Mouse (Mus musculus): Measurements from ENCODE around the gene Ankrd40.

Ankrd40 gene

DNA sequence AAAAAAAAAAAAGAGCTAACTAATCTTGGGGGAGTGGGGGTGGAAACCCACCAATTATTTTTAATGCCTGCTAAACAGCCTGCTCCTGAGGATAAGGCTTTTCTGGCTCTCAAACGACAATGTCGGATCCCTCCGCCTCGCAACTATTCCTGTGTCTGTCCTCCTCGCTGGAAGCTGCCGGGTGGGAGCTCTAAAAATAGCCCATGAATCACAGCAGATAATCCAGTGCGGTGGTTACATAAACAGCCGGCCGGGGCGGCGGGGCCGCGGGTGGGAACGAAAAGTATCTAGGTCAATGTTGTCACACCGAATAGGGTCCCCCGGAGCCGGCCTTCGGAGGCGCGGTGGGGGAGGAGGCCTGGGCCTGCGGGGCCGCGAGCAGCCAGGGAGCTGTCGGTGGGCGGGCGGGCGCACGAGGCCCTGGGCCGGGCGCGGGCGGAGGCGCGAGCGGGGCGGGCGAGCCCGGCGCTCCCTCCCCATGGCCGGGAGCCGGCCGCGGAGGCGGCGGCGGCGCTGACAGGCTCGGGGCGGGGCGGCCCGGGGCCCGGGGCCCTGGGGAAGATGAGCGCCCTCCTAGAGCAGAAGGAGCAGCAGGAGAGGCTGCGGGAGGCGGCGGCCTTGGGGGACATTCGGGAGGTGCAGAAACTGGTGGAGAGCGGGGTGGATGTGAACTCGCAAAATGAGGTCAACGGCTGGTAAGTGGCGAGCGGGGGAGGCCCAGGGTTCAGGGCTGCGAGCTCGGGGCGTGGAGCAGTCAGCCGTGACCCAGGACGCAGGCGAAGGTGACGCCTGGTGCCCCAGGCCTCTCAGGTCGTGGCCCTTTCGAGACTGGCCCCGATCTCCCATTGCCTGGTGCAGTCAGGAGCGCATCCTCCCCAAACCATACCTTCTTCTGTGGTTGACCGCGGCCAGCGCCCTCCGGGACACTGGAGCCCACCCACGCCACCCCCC is at the start of gene Ankrd40:
Ankrd40 (plus strand) TSS at position 309 of the 951 bp plus-strand sequence.
- DNase-seq (ENCODE audit: low read depth, low spot score), result peak; percentile 98

- no peak for DNase-seq (ENCODE audit: low read depth, low spot score)
Observed at GRCm38 (mm10) chr11:94281199-94282181, 46.3 kb upstream of the Ankrd40 start, which contains the start of gene Gm21885. Gene Gm21885, plus strand, starts transcription at chr11:94281873.

- no peak for DNase-seq (ENCODE audit: low read depth, low spot score)
Observed at GRCm38 (mm10) chr11:94282291-94282690, 45.5 kb upstream of the Ankrd40 start.

DNA sequence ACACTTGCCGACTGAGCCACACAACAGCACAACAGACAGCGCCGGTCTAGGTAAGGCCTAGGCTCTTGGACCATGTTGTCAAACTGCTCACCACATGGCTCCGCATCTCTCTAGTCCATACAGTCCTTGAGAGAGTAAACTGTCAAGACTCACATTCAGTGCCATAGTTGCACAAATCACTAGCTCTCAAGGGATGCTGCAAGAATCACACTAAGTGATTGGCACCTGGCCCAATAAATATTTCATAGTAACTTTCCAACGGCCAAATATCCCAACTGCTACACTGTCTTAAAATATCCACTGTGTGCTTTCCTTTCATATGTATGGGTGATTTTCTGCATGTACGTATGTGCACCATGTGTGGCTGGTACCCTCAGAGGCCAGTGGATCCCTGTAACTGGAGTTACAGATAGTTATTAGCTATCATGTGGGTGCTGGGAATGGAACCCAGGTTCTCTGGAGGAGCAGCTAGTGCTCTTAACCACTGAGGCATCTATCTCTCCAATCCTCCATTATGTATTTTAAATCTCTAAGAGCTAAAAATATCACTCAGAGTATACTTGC is 44.2 kb upstream of the Ankrd40 start:
- DNase-seq (ENCODE audit: low read depth, low spot score), result no peak

- DNase-seq (ENCODE audit: low read depth, low spot score), result no peak
Observed at GRCm38 (mm10) chr11:94285886-94286574, 41.8 kb upstream of the Ankrd40 start.

GRCm38 (mm10) chr11:94287105-94287504 is 40.7 kb upstream of the Ankrd40 start:
- no peak for DNase-seq (ENCODE audit: low read depth, low spot score)

GRCm38 (mm10) chr11:94290062-94290740 is 37.6 kb upstream of the Ankrd40 start:
- no peak for DNase-seq (ENCODE audit: low read depth, low spot score)

GRCm38 (mm10) chr11:94294996-94295845 is 32.6 kb upstream of the Ankrd40 start:
- DNase-seq (ENCODE audit: low read depth, low spot score), result no peak

GRCm38 (mm10) chr11:94312733-94313132 is 15.1 kb upstream of the Ankrd40 start:
- no peak for DNase-seq (ENCODE audit: low read depth, low spot score)

DNA sequence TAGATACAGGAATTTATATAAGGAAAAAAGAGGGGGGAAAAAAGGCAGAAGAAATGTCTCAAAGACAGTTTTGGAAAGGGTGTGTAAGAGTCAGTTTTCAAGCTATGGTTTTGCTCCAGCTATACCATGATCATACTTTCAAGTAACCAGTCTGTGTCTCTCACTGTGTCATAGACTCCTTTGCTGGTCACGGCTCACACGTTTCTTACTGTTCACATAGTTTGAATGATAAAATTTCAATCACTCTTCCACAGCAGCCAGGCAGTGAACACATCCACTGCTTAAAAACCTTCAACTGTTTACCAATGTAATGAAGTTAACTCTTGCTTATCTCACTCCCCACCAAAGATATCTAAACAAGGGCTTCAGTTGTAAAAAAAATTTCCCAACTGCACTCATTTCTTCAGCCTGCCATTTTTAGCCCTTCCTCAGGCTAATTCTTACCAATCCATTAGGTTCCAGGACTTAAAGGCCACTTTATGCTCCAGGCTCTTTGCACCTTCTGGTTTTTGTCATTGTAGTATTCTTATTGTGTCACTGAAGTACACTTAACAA is 13.6 kb upstream of the Ankrd40 start:
- DNase-seq (ENCODE audit: low read depth, low spot score), result no peak

DNA sequence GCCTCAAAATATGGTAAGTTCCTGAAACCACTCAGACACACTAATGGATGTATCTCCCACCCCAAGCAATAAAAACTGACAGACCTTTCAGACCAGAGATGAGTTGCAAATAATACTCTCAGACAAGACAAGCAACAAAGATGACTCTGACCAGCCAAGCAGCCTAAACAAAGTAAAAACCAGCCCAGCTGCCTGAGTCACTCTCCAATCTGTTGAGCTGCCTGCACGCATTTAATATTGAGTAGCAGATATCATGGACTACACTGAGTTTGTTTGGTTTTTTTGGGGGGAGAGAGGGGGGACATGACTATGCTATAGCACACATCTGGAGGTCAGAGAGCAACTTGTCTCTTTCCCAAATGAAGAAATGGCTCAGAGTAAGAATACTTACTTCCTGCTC is 12.5 kb upstream of the Ankrd40 start:
- DNase-seq (ENCODE audit: low read depth, low spot score), result no peak

DNA sequence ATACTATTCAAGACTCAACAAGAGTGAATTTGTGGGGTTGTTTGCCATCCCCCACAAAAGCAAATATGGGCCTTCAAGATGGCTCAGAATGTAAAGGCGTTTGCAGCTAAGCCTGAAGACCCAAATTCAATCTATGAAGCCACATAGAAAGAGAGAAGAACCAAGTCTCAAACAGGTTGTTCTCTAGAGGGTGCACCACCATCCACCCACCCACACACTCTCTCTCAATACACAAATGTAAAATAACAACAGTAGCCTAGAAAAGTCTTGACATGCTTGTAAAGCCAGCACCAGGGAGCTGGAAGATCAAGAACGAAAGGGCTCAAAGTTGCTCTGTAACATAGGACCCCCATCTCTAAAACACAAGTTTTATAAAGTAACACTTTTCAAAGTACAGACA is 11.3 kb upstream of the Ankrd40 start:
- DNase-seq (ENCODE audit: low read depth, low spot score), result no peak

DNA sequence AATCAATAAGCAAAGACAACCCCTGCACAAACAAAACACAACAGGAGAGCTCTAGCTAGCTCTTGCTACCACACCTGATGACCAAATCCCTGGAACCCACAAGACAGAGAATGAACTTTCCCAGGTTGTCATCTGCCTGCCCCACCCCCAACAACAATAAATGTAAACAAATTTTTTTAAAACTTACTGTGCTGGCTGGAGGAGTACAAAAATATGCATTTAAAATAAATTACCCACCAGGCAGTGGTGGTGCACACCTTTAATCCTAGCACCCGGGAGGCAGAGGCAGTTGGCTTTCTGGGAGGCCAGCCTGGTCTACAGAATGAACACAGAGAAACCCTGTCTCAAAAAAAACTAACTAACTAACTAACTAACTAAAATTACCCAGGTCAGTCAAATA is 10.8 kb upstream of the Ankrd40 start:
- DNase-seq (ENCODE audit: low read depth, low spot score), result no peak

DNA sequence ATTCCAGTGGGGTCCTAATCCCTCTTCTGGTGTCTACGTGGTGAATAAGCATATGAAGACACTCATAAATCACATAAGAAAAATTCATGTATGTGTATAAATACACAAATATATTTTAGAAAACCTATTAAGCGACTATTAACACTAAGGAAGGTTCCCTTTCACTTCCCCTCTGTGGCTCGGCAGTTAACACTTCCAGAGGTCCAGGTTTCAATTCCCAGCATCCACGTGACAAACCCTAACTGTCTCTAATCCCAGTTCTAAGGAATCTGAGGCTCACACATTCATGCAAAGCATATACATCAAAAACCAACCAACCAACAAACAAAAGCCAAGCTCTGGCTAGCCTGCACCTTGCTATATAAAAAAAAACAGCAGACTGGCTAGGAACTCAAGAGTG is 10.3 kb upstream of the Ankrd40 start:
- DNase-seq (ENCODE audit: low read depth, low spot score), result no peak

DNA sequence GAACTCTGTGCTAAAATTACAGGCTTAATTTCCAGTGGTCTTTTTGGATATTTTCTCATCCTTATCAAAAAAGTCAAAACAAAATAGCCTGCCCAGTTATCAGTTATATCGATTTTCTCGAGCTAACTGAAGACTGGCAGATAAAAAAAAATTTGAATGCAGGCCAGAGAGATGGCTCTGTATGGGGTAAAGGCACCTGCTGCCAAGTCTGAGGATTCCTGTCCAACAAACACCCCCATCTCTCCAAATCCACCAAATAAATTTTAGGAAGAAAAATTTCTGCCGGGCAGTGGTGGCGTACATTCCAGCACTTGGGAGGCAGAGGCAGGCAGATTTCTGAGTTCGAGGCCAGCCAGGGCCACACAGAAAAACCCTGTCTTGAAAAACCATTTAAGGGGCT is 9.7 kb upstream of the Ankrd40 start:
- no peak for DNase-seq (ENCODE audit: low read depth, low spot score)

DNA sequence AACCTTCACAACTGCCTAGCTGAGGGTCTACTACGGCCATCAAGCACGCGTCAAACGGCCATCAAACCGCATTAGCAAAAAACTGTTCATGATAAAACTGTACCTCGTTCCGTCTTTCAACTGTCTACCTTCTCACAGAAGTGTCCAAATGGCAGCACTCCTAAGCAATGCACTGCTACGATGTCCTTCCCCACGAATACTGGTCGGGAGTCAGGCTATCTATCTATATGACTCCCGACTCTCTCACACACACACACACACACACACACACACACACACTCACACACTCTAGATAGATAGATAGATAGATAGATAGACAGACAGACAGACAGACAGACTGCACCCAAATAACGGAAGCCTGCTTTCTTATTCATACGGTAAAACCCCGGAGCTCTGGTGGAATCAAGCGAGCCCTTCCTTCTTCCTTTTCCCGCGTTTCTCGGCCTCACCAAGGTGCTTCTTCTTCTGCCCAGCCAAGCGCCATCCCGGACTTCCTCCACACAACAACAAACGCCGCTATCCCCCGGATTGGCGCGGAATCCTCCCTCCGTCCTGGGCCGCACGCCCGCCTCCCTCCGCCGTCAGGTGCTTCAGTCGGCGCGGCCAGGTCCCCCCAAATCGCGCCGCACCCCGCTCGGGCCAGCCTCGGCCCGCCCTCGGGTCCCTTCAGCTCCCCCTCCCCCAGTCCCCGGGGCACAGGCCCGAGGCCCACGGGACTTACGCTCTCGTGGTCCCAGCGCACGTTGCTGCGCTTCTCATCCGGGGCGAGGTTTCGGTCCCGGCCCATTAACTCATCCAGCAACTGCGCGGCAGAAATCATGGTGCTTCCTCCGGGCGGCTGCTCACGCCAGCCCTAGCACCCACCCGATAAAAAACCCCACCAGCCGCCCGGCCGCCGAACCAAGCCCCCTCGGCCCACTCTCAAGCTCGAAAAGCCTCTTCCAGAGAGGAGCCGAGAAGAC is 6.6 kb upstream of the Ankrd40 start:
- DNase-seq (ENCODE audit: low read depth, low spot score), result no peak

DNA sequence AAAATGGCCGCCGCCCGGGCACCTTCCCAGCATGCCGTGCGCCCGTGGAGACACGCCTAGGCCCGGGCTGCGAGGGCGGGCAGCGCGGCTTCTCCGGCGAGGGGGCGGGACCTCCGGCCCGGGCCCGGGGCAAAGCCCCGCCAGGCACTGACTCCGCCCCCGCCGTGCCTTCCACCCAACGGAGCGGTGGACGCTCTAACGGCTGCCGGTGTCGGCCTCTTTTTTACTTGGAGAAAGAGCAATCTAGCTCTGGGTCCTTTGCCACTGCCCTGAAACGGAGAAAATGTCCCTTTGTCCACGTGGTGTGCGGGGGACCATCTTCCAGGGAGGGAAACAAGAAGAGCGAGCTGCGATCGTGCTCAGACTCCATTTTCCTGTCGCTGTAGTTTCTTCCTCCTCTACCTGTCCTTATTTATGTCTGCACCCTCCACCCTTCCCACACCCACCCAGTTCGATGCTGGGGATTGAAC is 5.8 kb upstream of the Ankrd40 start, which contains the start of gene Luc7l3:
Luc7l3 (minus strand) TSS at position 58 of the 470 bp plus-strand sequence.
- DNase-seq (ENCODE audit: low read depth, low spot score), result peak; percentile 89

DNA sequence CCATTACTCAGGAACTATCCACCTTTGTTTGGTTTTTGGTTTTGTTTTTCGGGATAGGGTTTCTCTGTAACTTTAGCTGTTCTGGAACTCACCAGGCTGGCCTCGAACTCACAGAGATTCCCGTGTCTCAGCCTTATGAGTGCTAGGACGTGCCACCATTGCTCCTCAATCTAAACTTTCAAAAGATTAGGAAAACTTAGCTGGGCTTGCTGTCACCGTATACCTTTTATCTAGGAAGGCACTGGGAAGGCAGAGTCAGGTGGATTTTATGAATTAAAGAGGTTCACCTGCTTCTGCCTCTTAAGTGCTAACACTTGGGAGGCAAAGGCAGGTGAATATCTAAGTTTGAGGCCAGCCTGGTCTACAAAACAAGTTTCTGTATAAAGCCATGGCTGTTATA is 5.2 kb upstream of the Ankrd40 start:
- DNase-seq (ENCODE audit: low read depth, low spot score), result no peak
